Comparison of ENCODE assay signal across 8 mouse cellular contexts in genomic region chr5:35701042-35701441, GRCm38 (mm10). TPM values are rescaled to one million over a fixed set of nuclear protein-coding genes. Genes with fewer than 3 reads are reported as not detected.
DNase-seq lines count a peak whose midpoint lies in the region; ATAC-seq and TF ChIP-seq lines count a peak whose summit lies in the region.

No protein-coding gene starts in this region.

- H3K9me3 ChIP-seq in midbrain, embryonic 14.5 days (ENCODE audit: control insufficient read depth, low read length): no peaks in the 10 kb centered on the region
- H3K9me3 ChIP-seq in midbrain, embryonic 15.5 days: no peaks in the 10 kb centered on the region

- no peaks in the 10 kb centered on the region for H3K4me1 ChIP-seq in midbrain, embryonic 14.5 days (ENCODE audit: control insufficient read depth, insufficient read depth, low read length)
- H3K4me1 ChIP-seq in midbrain, embryonic 15.5 days: no peaks in the 10 kb centered on the region
- no peaks in the 10 kb centered on the region for H3K4me1 ChIP-seq in kidney, adult 2 months (ENCODE audit: control insufficient read depth, insufficient read depth, low read length)
- no peaks in the 10 kb centered on the region for H3K4me1 ChIP-seq in liver, adult 2 months (ENCODE audit: control insufficient read depth, insufficient read depth, low read length)

- TF ChIP-seq CTCF in brain, embryonic 14.5 days (IDR thresholded peaks at IDR 0.05; ENCODE audit: borderline replicate concordance, extremely low read depth, insufficient read depth, insufficient read length): peak; percentile 75
- peak; percentile 88 for TF ChIP-seq CTCF in kidney, adult 2 months (conservative IDR thresholded peaks at IDR 0.05; ENCODE audit: insufficient read depth, insufficient read length, low read depth, low read length)
- peak; percentile 96 for TF ChIP-seq CTCF in liver, adult 2 months (IDR thresholded peaks at IDR 0.05; ENCODE audit: low read depth, low read length)

- TF ChIP-seq POLR2A in brain, embryonic 14.5 days (IDR thresholded peaks at IDR 0.05; ENCODE audit: borderline replicate concordance, extremely low read depth, insufficient read depth, insufficient read length, poor library complexity, severe bottlenecking): no peak
- TF ChIP-seq POLR2A in kidney, adult 2 months (IDR thresholded peaks at IDR 0.05; ENCODE audit: low read depth, low read length): no peak
- no peak for TF ChIP-seq POLR2A in liver, adult 2 months (IDR thresholded peaks at IDR 0.05; ENCODE audit: extremely low read depth, insufficient read depth, low read length)

- no peaks in the 10 kb centered on the region for H3K27me3 ChIP-seq in midbrain, embryonic 14.5 days (ENCODE audit: control insufficient read depth, insufficient read depth, low read length)
- H3K27me3 ChIP-seq in midbrain, embryonic 15.5 days (replicated peaks): no peaks in the 10 kb centered on the region
- no peaks in the 10 kb centered on the region for H3K27me3 ChIP-seq in kidney, adult 2 months (replicated peaks; ENCODE audit: control insufficient read depth, insufficient read depth, low read length)
- no peaks in the 10 kb centered on the region for H3K27me3 ChIP-seq in liver, adult 2 months (ENCODE audit: control insufficient read depth, insufficient read depth, low read length)

- no peak for ATAC-seq in midbrain, embryonic 14.5 days (ENCODE audit: low FRiP score, low TSS enrichment)
- no peak for ATAC-seq in midbrain, embryonic 15.5 days (replicated peaks)
- ATAC-seq in frontal cortex, adult (ENCODE audit: low TSS enrichment): peak; percentile 90

- 50% methylated on average over 6 of the region's 6 CpGs for WGBS in midbrain, embryonic 14.5 days
- WGBS in midbrain, embryonic 15.5 days: 50% methylated on average over 6 of the region's 6 CpGs
- WGBS in kidney, adult 2 months: 45% methylated on average over 6 of the region's 6 CpGs
- 40% methylated on average over 6 of the region's 6 CpGs for WGBS in liver, adult 2 months

- no peak overlapping the region for H3K27ac ChIP-seq in midbrain, embryonic 14.5 days (replicated peaks; ENCODE audit: low read depth, low read length)
- H3K27ac ChIP-seq in midbrain, embryonic 15.5 days: no peak overlapping the region
- H3K27ac ChIP-seq in kidney, adult 2 months (ENCODE audit: insufficient read depth, low read depth, low read length): no peak overlapping the region
- H3K27ac ChIP-seq in liver, adult 2 months (replicated peaks; ENCODE audit: insufficient read depth, low read depth, low read length): no peak overlapping the region

- H3K36me3 ChIP-seq in midbrain, embryonic 14.5 days (ENCODE audit: control insufficient read depth, insufficient read depth, low read length): no peaks in the 10 kb centered on the region
- no peaks in the 10 kb centered on the region for H3K36me3 ChIP-seq in midbrain, embryonic 15.5 days (replicated peaks)
- H3K36me3 ChIP-seq in kidney, adult 2 months (ENCODE audit: control insufficient read depth, insufficient read depth, low read length): peaks cover 2% of the 10 kb centered on the region; the same call in 1 of the 2 replicates
- no peaks in the 10 kb centered on the region for H3K36me3 ChIP-seq in liver, adult 2 months (ENCODE audit: control insufficient read depth, insufficient read depth, low read length)

- no peaks in the 10 kb centered on the region for H3K79me2 ChIP-seq in liver, adult 2 months (ENCODE audit: control insufficient read depth, insufficient read depth, low read length)

- no peak overlapping the region for H3K9ac ChIP-seq in midbrain, embryonic 14.5 days (replicated peaks; ENCODE audit: low read length)
- H3K9ac ChIP-seq in midbrain, embryonic 15.5 days: no peak overlapping the region
- no peak overlapping the region for H3K9ac ChIP-seq in liver, adult 2 months (ENCODE audit: low read depth, low read length)

- H3K4me2 ChIP-seq in midbrain, embryonic 14.5 days (ENCODE audit: low read length): no peak overlapping the region
- no peak overlapping the region for H3K4me2 ChIP-seq in midbrain, embryonic 15.5 days

- DNase-seq in midbrain, embryonic 14.5 days: peak; percentile 73
- peak; percentile 57 for DNase-seq in brain, embryonic 14.5 days (ENCODE audit: low read depth)
- peak; percentile 68 for DNase-seq in kidney, adult 2 months
- DNase-seq in liver, adult 2 months (ENCODE audit: extremely low read depth, low read depth, low spot score): peak; percentile 45
- peak; percentile 79 for DNase-seq in retina, postnatal 1 day
- DNase-seq in urinary bladder, postnatal 25 days (ENCODE audit: low spot score): peak; percentile 80

- H3K4me3 ChIP-seq in midbrain, embryonic 14.5 days (replicated peaks; ENCODE audit: low read depth, low read length): no peak overlapping the region
- no peak overlapping the region for H3K4me3 ChIP-seq in midbrain, embryonic 15.5 days
- no peak overlapping the region for H3K4me3 ChIP-seq in kidney, adult 2 months (ENCODE audit: insufficient read depth, low read depth, low read length)
- H3K4me3 ChIP-seq in liver, adult 2 months (ENCODE audit: insufficient read depth, low read depth, low read length): no peak overlapping the region

RNA-seq across cellular contexts. Expression of gene Htra3, which starts 21.5 kb away (rescaled TPM):
- 11.2 and 11.4 TPM in 2 replicates for polyA plus RNA-seq in midbrain, embryonic 14.5 days (2014; fragmentation: Nextera tagmentation; extraction: Ambion mirVana)
- polyA plus RNA-seq in midbrain, embryonic 15.5 days (2015; fragmentation: Nextera tagmentation; extraction: Ambion mirVana): 14.9 and 15.2 TPM in 2 replicates
- 8.1 and 14.8 TPM in 2 replicates for polyA plus RNA-seq in brain, embryonic 14.5 days (2012; rRNA removed)
- polyA plus RNA-seq in kidney, adult 2 months (2012; rRNA removed): 9.8 and 12.4 TPM in 2 replicates
- total RNA-seq in liver, adult 2 months (2014; rRNA removed): 0.83 and 1.2 TPM in 2 replicates
- polyA plus RNA-seq in liver, adult 2 months (2012; rRNA removed): 0.97 and 1.3 TPM in 2 replicates

RNA-seq across cellular contexts. Expression of gene Sh3tc1, which starts 38.7 kb away (rescaled TPM):
- 1.7 and 2.2 TPM in 2 replicates for polyA plus RNA-seq in midbrain, embryonic 14.5 days (2014; fragmentation: Nextera tagmentation; extraction: Ambion mirVana)
- 2.5 and 3.5 TPM in 2 replicates for polyA plus RNA-seq in midbrain, embryonic 15.5 days (2015; fragmentation: Nextera tagmentation; extraction: Ambion mirVana)
- polyA plus RNA-seq in brain, embryonic 14.5 days (2012; rRNA removed): 1.2 and 1.8 TPM in 2 replicates
- polyA plus RNA-seq in kidney, adult 2 months (2012; rRNA removed): 35.1 and 40.1 TPM in 2 replicates
- 4.8 and 5.2 TPM in 2 replicates for total RNA-seq in liver, adult 2 months (2014; rRNA removed)
- 2.1 and 3.0 TPM in 2 replicates for polyA plus RNA-seq in liver, adult 2 months (2012; rRNA removed)

RNA-seq across cellular contexts. Expression of gene Ablim2, which starts 56.6 kb away (rescaled TPM):
- polyA plus RNA-seq in midbrain, embryonic 14.5 days (2014; fragmentation: Nextera tagmentation; extraction: Ambion mirVana): 9.6 and 13.9 TPM in 2 replicates
- polyA plus RNA-seq in midbrain, embryonic 15.5 days (2015; fragmentation: Nextera tagmentation; extraction: Ambion mirVana): 21.3 and 25.7 TPM in 2 replicates
- 10.7 and 19.6 TPM in 2 replicates for polyA plus RNA-seq in brain, embryonic 14.5 days (2012; rRNA removed)
- polyA plus RNA-seq in kidney, adult 2 months (2012; rRNA removed): 5.8 and 7.5 TPM in 2 replicates
- total RNA-seq in liver, adult 2 months (2014; rRNA removed): 1.9 and 2.3 TPM in 2 replicates
- 3.5 and 5.9 TPM in 2 replicates for polyA plus RNA-seq in liver, adult 2 months (2012; rRNA removed)
